Mouse (Mus musculus) embryonic facial prominence, embryonic 10.5 days (tissue): ENCODE results near the gene Slc25a45. TPM values are rescaled to one million over a fixed set of nuclear protein-coding genes. Genes with fewer than 3 reads are reported as not detected.
"Not testable (repeated sequence)": the region's sequence is repeated elsewhere in the genome, so short reads cannot be mapped to it uniquely, and the experiment has no call there.

Experiments used
- DNase-seq: peaks from one replicate; pipeline ENCODE4 v3.0.0-alpha.2; 2017; ENCODE audit warnings: low spot score
- H3K27ac ChIP-seq: fragments of 300-500 bp; sonication (generic); replicated peaks from 2 replicates; pipeline ENCODE4 v1.5.1; 2016; ENCODE audit warnings: mild to moderate bottlenecking
- H3K27me3 ChIP-seq: fragments of 300-500 bp; sonication (generic); replicated peaks from 2 replicates; pipeline ENCODE4 v1.6.1; 2016; ENCODE audit warnings: low read depth, mild to moderate bottlenecking; ENCODE audit not compliant: poor library complexity, severe bottlenecking
- H3K36me3 ChIP-seq: fragments of 300-500 bp; sonication (generic); replicated peaks from 2 replicates; pipeline ENCODE4 v1.6.1; 2016; ENCODE audit warnings: mild to moderate bottlenecking, moderate library complexity
- H3K4me1 ChIP-seq: fragments of 300-500 bp; sonication (generic); 2 replicates; pipeline ENCODE4 v1.6.1; 2016
- H3K4me3 ChIP-seq: fragments of 300-500 bp; sonication (generic); 2 replicates; pipeline ENCODE4 v1.5.1; 2016; ENCODE audit warnings: mild to moderate bottlenecking, moderate library complexity
- H3K9me3 ChIP-seq: fragments of 300-500 bp; sonication (generic); 2 replicates; pipeline ENCODE4 v1.6.1; 2016; ENCODE audit warnings: mild to moderate bottlenecking
- WGBS: fragments of 180-500 bp; shearing (Covaris S2); methylation state at CpG from one replicate; pipeline ENCODE4 v1.1.7; 2016; 5-methylcytosine and 5-hydroxymethylcytosine counted together
- polyA plus RNA-seq: library from polyadenylated mRNA; unstranded; fragments of >200 nt; fragmentation: Nextera tagmentation; extraction: Ambion mirVana; gene quantifications from 2 replicates; pipeline ENCODE4 v1.2.1, GENCODE M21; 2016

Gene Slc25a45
- polyA plus RNA-seq, 1 experiment from 2014 or later = 2.9 TPM

GRCm38 (mm10) chr19:5872931-5873556 lies 4.6 kb upstream of the Slc25a45 start:
- Histone ChIP-seq H3K36me3 (peaks cover 44% of the 10 kb centered on the region), H3K9me3 (no peaks in the 10 kb centered on the region), H3K4me3 (peak overlapping the region; percentile 83; the same call in 1 of the 2 replicates), H3K27me3 (no peaks in the 10 kb centered on the region), H3K4me1 (peaks cover 64% of the 10 kb centered on the region), H3K27ac (peak overlapping the region; percentile 30; the same call in 1 of the 2 replicates)
- no peak for DNase-seq
- WGBS = 89% methylated on average over 19 of the region's 19 CpGs

- WGBS = 15% methylated on average over 13 of the region's 13 CpGs
- Histone ChIP-seq H3K4me3 (peak overlapping the region; percentile 83), H3K36me3 (peaks cover 29% of the 10 kb centered on the region), H3K4me1 (peaks cover 71% of the 10 kb centered on the region), H3K27me3 (no peaks in the 10 kb centered on the region), H3K9me3 (no peaks in the 10 kb centered on the region), H3K27ac (peak overlapping the region; percentile 88)
- no peak for DNase-seq
These were observed 3.1 kb upstream of the Slc25a45 start for GRCm38 (mm10) chr19:5874391-5874968.

DNA sequence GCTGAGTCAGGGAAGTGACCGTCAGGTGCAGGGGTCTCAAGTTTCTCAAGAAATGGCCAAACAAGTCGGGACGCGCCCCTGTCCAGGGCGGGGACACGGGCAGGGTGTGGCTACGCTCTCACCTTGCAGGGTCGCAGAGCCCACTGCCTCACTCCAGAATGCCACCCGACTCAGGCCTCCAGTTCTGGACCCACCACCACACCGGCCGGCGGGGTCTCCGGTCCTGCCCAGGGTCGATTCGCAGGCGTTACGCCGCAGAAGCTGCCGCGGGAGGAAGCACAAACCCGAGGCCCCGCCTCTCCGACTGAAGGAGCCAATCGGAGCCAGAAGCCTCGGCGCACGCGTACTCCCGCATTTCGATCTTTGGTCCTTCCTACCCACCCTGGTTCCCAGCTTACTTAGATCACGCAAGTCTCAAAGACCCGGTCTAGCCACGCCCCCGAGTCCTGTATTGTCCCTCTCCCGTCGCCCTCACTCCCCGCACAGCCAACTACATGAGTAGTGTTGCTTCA lies 2.6 kb upstream of the Slc25a45 start, which contains the start of gene Frmd8:
Gene Frmd8 (minus strand): TSS at position 306 of the 512 bp plus-strand sequence.
- Histone ChIP-seq H3K36me3 (peaks cover 24% of the 10 kb centered on the region), H3K4me1 (peaks cover 68% of the 10 kb centered on the region), H3K4me3 (peak within 1 kb of the TSS; percentile 83), H3K27ac (peak within 1 kb of the TSS; percentile 88), H3K27me3 (no peaks in the 10 kb centered on the region), H3K9me3 (no peaks in the 10 kb centered on the region)
- peak; percentile 93 for DNase-seq
- WGBS = under 1% methylated on average over 37 of the region's 37 CpGs

GRCm38 (mm10) chr19:5878362-5878722 lies 734 bp downstream of the Slc25a45 start:
- Histone ChIP-seq H3K27me3 (no peaks in the 10 kb centered on the region), H3K4me3 (peak overlapping the region; percentile 31; the same call in 1 of the 2 replicates), H3K9me3 (no peaks in the 10 kb centered on the region), H3K4me1 (peaks cover 37% of the 10 kb centered on the region), H3K27ac (peak overlapping the region; percentile 58; the same call in 1 of the 2 replicates), H3K36me3 (no peaks in the 10 kb centered on the region)
- 85% methylated on average over 7 of the region's 7 CpGs for WGBS
- no peak for DNase-seq

DNA sequence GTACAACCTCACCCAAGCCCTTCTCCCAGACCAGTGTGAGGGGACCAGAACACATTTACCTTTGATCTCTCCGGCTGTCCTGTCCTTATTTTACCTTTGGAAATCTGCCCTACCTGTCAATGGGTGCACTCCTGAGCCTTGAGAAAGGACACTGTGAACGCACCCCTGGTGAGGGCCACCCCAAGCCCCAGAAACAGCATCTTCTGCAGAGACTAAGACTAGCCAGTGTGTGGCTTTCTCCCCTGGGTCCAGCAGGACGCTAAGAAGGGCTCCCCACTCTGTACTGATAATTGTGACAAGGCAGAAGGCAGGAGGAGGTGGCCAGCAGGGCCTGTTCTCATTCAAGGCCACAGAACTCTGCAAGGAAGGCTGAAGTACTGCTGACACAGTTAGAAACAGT lies 1.3 kb downstream of the Slc25a45 start:
- WGBS = 81% methylated on average over 3 of the region's 3 CpGs
- H3K9me3 ChIP-seq = no peaks in the 10 kb centered on the region
- no peak overlapping the region for H3K27ac ChIP-seq
- no peak for DNase-seq
- H3K27me3 ChIP-seq = no peaks in the 10 kb centered on the region
- H3K4me3 ChIP-seq = 0 out of 2 replicates have a peak overlapping the region, but pooled peaks have one; percentile 31
- no peaks in the 10 kb centered on the region for H3K36me3 ChIP-seq
- H3K4me1 ChIP-seq = peaks cover 31% of the 10 kb centered on the region

DNA sequence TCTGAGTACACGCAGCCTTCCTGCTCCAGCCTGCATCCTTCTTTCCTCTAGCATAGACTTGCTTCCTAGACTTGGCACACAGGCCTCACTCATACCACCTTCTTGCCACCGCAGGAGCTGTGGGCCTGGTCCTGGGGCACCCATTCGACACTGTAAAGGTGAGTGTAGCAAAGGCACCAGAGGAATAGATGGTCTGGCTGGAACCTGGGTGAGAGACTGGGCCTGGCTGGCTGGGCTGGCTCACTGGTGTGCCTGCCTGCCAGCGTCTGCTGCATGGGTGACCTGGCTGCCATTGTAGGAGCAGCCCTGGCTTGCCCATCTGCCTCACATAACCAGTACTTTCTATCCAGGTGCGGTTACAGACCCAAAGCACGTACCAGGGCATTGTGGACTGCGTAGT lies 2.1 kb downstream of the Slc25a45 start:
- Histone ChIP-seq H3K27me3 (no peaks in the 10 kb centered on the region), H3K4me1 (peaks cover 23% of the 10 kb centered on the region), H3K27ac (no peak overlapping the region), H3K36me3 (no peaks in the 10 kb centered on the region), H3K4me3 (no peak overlapping the region), H3K9me3 (no peaks in the 10 kb centered on the region)
- DNase-seq = no peak
- WGBS = 89% methylated on average over 7 of the region's 7 CpGs

GRCm38 (mm10) chr19:5881155-5881554 lies 3.5 kb downstream of the Slc25a45 start:
- Histone ChIP-seq H3K4me1 (peaks cover 16% of the 10 kb centered on the region), H3K27me3 (no peaks in the 10 kb centered on the region), H3K9me3 (no peaks in the 10 kb centered on the region), H3K27ac (no peak overlapping the region), H3K36me3 (no peaks in the 10 kb centered on the region), H3K4me3 (no peak overlapping the region)
- 92% methylated on average over 6 of the region's 6 CpGs for WGBS
- DNase-seq = no peak

DNA sequence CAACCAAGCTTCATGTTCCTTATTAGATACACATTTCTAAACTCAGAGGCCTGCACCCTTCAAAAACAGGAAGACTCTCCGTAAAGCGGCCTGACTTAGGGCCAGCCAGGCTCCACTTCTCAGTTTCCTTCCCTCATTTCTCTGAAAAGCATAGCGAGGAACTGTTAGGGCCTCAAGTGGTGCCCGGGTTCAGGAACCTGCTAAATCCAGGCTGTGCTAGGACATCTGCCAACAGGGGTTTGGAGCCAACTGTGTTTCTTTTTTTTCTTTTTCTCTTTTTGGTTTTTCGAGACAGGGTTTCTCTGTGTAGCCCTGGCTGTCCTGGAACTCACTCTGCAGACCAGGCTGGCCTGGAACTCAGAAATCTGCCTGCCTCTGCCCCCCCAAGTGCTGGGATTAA lies 4.5 kb downstream of the Slc25a45 start:
- WGBS = 88% methylated on average over 5 of the region's 5 CpGs
- not testable (repeated sequence) for DNase-seq

DNA sequence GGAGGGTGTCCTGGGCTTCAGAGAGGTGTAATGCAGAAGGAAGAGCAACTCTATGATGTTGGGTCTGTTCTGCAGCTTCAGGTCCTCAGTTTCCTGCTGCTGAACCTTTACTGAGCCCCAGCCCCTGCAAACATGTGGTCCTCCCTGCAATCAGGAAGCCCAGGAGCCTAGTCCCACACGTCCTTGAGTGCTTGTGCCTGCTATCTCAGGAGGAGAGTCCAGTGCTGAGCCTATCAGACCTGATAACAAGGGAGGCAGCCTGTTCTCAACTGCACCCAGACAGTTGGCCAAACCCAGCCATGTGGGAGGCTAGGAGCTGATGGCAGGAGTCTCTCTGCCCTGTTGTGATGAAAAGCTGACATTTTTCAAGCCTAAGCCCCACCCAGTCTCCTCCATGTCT lies 6.3 kb downstream of the Slc25a45 start:
- no peaks in the 10 kb centered on the region for H3K27me3 ChIP-seq
- H3K36me3 ChIP-seq = no peaks in the 10 kb centered on the region
- H3K4me3 ChIP-seq = no peak overlapping the region
- WGBS = 71% methylated on average over 1 of the region's 1 CpGs
- H3K4me1 ChIP-seq = no peaks in the 10 kb centered on the region
- DNase-seq = no peak
- no peaks in the 10 kb centered on the region for H3K9me3 ChIP-seq
- no peak overlapping the region for H3K27ac ChIP-seq

More for the DNA sequence above, 4.5 kb downstream of the Slc25a45 start:
- not testable (repeated sequence) for H3K27ac ChIP-seq, H3K9me3 ChIP-seq, H3K36me3 ChIP-seq, H3K27me3 ChIP-seq, H3K4me3 ChIP-seq
- H3K4me1 ChIP-seq = peaks cover 16% of the 10 kb centered on the region

GRCm38 (mm10) chr19:5885838-5886237 lies 8.2 kb downstream of the Slc25a45 start:
- DNase-seq = no peak

GRCm38 (mm10) chr19:5887234-5887815 lies 9.7 kb downstream of the Slc25a45 start:
- H3K4me3 ChIP-seq = no peak overlapping the region
- H3K36me3 ChIP-seq = peaks cover 15% of the 10 kb centered on the region
- no peaks in the 10 kb centered on the region for H3K27me3 ChIP-seq
- no peaks in the 10 kb centered on the region for H3K9me3 ChIP-seq
- H3K4me1 ChIP-seq = peaks cover 7% of the 10 kb centered on the region
- no peak overlapping the region for H3K27ac ChIP-seq
- WGBS = 79% methylated on average over 3 of the region's 3 CpGs
- DNase-seq = no peak

More at GRCm38 (mm10) chr19:5885838-5886237, 8.2 kb downstream of the Slc25a45 start:
- no peak overlapping the region for H3K27ac ChIP-seq
- no peak overlapping the region for H3K4me3 ChIP-seq
- no peaks in the 10 kb centered on the region for H3K27me3 ChIP-seq
- WGBS = 62% methylated on average over 4 of the region's 4 CpGs
- H3K4me1 ChIP-seq = no peaks in the 10 kb centered on the region
- H3K9me3 ChIP-seq = no peaks in the 10 kb centered on the region
- peaks cover 4% of the 10 kb centered on the region; the same call in 1 of the 2 replicates for H3K36me3 ChIP-seq

GRCm38 (mm10) chr19:5889211-5889610 lies 11.6 kb downstream of the Slc25a45 start:
- WGBS = 74% methylated on average over 4 of the region's 4 CpGs
- Histone ChIP-seq H3K27ac (no peak overlapping the region), H3K4me3 (no peak overlapping the region), H3K36me3 (peaks cover 20% of the 10 kb centered on the region), H3K9me3 (no peaks in the 10 kb centered on the region), H3K27me3 (0 out of 2 replicates have a peak, but pooled peaks cover 5% of the 10 kb centered on the region), H3K4me1 (peaks cover 26% of the 10 kb centered on the region)
- no peak for DNase-seq
